Mouse (Mus musculus): ENCODE results near the gene Gpsm3. TPM values are rescaled to one million over a fixed set of nuclear protein-coding genes. Genes with fewer than 3 reads are reported as not detected.

The Gpsm3 gene
- polyA plus RNA-seq, 1 experiment from 2014 or later = 15.4 TPM

GRCm38 (mm10) chr17:34640778-34641601, 51.4 kb downstream of the Gpsm3 start:
- Histone ChIP-seq H3K9me3 (ENCODE audit: control insufficient read depth, low read length) (no peaks in the 10 kb centered on the region), H3K4me1 (replicated peaks; ENCODE audit: control insufficient read depth, insufficient read depth, low read length) (peaks cover 12% of the 10 kb centered on the region; the same call in 1 of the 2 replicates), H3K36me3 (ENCODE audit: control insufficient read depth, insufficient read depth, low read length) (no peaks in the 10 kb centered on the region), H3K27me3 (ENCODE audit: control insufficient read depth, insufficient read depth, low read depth, low read length) (no peaks in the 10 kb centered on the region; the same call in 1 of the 2 replicates), H3K4me3 (ENCODE audit: low read length) (no peak overlapping the region), H3K9ac (ENCODE audit: low read length) (0 out of 2 replicates have a peak overlapping the region, but pooled peaks have one; percentile 30), H3K27ac (ENCODE audit: low read length) (peak overlapping the region; percentile 51; the same call in 1 of the 2 replicates), H3K4me2 (ENCODE audit: low read depth, low read length) (no peak overlapping the region)
- 17% methylated on average over 11 of the region's 11 CpGs for WGBS
- peak; percentile 26 for ATAC-seq (ENCODE audit: low read depth)

Other genes with a start within 250 kb of the Gpsm3 start
- gene Btnl2, start 235.0 kb upstream of the Gpsm3 start, polyA plus RNA-seq (2015; fragmentation: Nextera tagmentation; extraction: Ambion mirVana) = 0.09 TPM in 1 of 2 replicates, not detected in the other
- gene Btnl1, start 212.7 kb upstream of the Gpsm3 start, polyA plus RNA-seq (2015; fragmentation: Nextera tagmentation; extraction: Ambion mirVana) = not detected in 2 replicates
- 0.44 TPM in 1 of 2 replicates, not detected in the other for gene BC051142, start 191.0 kb upstream of the Gpsm3 start, polyA plus RNA-seq (2015; fragmentation: Nextera tagmentation; extraction: Ambion mirVana)
- not detected in 2 replicates for gene Btnl4, start 112.5 kb upstream of the Gpsm3 start, polyA plus RNA-seq (2015; fragmentation: Nextera tagmentation; extraction: Ambion mirVana)
- gene Btnl6, start 72.5 kb upstream of the Gpsm3 start, polyA plus RNA-seq (2015; fragmentation: Nextera tagmentation; extraction: Ambion mirVana) = not detected in 2 replicates
- gene Notch4, start 25.5 kb upstream of the Gpsm3 start, polyA plus RNA-seq (2015; fragmentation: Nextera tagmentation; extraction: Ambion mirVana) = 9.2 and 10.2 TPM in 2 replicates
- gene Pbx2, start 1.5 kb downstream of the Gpsm3 start, polyA plus RNA-seq (2015; fragmentation: Nextera tagmentation; extraction: Ambion mirVana) = 8.5 and 11.4 TPM in 2 replicates
- 379 and 478 TPM in 2 replicates for gene Ager, start 8.1 kb downstream of the Gpsm3 start, polyA plus RNA-seq (2015; fragmentation: Nextera tagmentation; extraction: Ambion mirVana)
- gene Rnf5, start 13.9 kb downstream of the Gpsm3 start, polyA plus RNA-seq (2015; fragmentation: Nextera tagmentation; extraction: Ambion mirVana) = 128 and 129 TPM in 2 replicates
- 52.1 and 56.0 TPM in 2 replicates for gene Agpat1, start 14.5 kb downstream of the Gpsm3 start, polyA plus RNA-seq (2015; fragmentation: Nextera tagmentation; extraction: Ambion mirVana)
- 3.8 and 4.7 TPM in 2 replicates for gene Egfl8, start 26.2 kb downstream of the Gpsm3 start, polyA plus RNA-seq (2015; fragmentation: Nextera tagmentation; extraction: Ambion mirVana)
- gene Ppt2, start 38.7 kb downstream of the Gpsm3 start, polyA plus RNA-seq (2015; fragmentation: Nextera tagmentation; extraction: Ambion mirVana) = 21.0 and 23.9 TPM in 2 replicates
- 0.13 and 0.53 TPM in 2 replicates for gene Prrt1, start 39.7 kb downstream of the Gpsm3 start, polyA plus RNA-seq (2015; fragmentation: Nextera tagmentation; extraction: Ambion mirVana)
- 15.2 and 17.5 TPM in 2 replicates for gene Fkbpl, start 55.0 kb downstream of the Gpsm3 start, polyA plus RNA-seq (2015; fragmentation: Nextera tagmentation; extraction: Ambion mirVana)
- 77.5 and 80.0 TPM in 2 replicates for gene Atf6b, start 57.3 kb downstream of the Gpsm3 start, polyA plus RNA-seq (2015; fragmentation: Nextera tagmentation; extraction: Ambion mirVana)
- 0.62 and 1.1 TPM in 2 replicates for gene Tnxb, start 80.7 kb downstream of the Gpsm3 start, polyA plus RNA-seq (2015; fragmentation: Nextera tagmentation; extraction: Ambion mirVana)
- gene C4b, start 154.1 kb downstream of the Gpsm3 start, polyA plus RNA-seq (2015; fragmentation: Nextera tagmentation; extraction: Ambion mirVana) = 0.14 and 0.70 TPM in 2 replicates
- gene Cyp21a1, start 214.8 kb downstream of the Gpsm3 start, polyA plus RNA-seq (2015; fragmentation: Nextera tagmentation; extraction: Ambion mirVana) = not detected in 2 replicates
- gene Stk19, start 247.1 kb downstream of the Gpsm3 start, polyA plus RNA-seq (2015; fragmentation: Nextera tagmentation; extraction: Ambion mirVana) = 30.7 and 31.2 TPM in 2 replicates
- gene Dxo, start 247.2 kb downstream of the Gpsm3 start, polyA plus RNA-seq (2015; fragmentation: Nextera tagmentation; extraction: Ambion mirVana) = 61.4 and 65.0 TPM in 2 replicates

Data from lung, embryonic 16.5 days (tissue).